Mouse (Mus musculus) frontal cortex, adult (tissue): ENCODE results near the gene Lcmt1.

Source experiments
- ATAC-seq: cut with Nextera tagmentation; 2 replicates; pipeline ENCODE4 v1.9.2; 2017; ENCODE audit warnings: mild to moderate bottlenecking, moderate library complexity, mixed read lengths; ENCODE audit not compliant: low TSS enrichment

The Lcmt1 gene

GRCm38 (mm10) chr7:123369759-123370481 is at the start of gene Lcmt1, which contains the start of gene Arhgap17:
Gene Lcmt1, plus strand, starts transcription at chr7:123369784.
Gene Arhgap17, minus strand, starts transcription at chr7:123369915.
- peak; percentile 85 for ATAC-seq

GRCm38 (mm10) chr7:123322452-123323121 is 47.0 kb upstream of the Lcmt1 start:
- peak; percentile 18; the same call in 1 of the 2 replicates for ATAC-seq

- no peak for ATAC-seq
Measured at GRCm38 (mm10) chr7:123323388-123323787, 46.2 kb upstream of the Lcmt1 start.

DNA sequence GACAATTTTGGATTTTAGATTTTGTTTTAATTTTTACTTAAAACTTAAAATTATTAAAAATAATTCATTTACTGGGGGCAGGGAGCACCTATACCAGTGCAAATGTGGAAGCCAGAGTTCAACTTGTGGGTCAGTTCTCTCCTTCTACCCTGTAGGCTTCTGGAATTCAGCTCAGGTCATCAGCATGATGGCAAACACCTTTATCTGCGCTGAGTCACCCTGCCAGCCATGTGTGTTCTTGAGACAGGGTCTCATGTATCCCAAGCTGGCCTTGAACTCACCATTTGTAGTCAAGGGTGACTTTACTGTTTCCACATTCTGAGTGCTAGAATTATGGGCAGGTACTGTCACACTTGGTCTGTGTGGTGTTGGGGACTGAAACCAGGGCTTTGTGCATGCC is 45.5 kb upstream of the Lcmt1 start:
- no peak for ATAC-seq

DNA sequence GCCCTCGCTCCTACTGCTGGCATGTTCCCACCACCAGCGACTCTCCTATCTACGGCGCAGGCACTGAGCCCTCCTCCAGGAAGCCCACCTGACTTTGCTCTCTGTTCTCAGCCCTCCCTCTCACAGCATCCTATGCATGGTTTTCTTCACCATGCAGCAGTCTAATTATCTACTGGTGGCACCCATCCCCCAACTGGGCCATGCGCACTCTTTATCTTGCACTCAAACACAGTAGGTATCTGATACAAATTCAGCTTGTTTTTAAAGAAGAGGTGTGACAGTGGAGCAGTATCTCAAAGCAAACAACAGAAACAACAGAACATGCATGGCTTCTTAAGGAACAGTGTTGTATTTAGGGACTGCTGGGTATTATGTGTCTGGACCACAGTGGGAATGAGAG is 43.5 kb upstream of the Lcmt1 start:
- no peak for ATAC-seq

DNA sequence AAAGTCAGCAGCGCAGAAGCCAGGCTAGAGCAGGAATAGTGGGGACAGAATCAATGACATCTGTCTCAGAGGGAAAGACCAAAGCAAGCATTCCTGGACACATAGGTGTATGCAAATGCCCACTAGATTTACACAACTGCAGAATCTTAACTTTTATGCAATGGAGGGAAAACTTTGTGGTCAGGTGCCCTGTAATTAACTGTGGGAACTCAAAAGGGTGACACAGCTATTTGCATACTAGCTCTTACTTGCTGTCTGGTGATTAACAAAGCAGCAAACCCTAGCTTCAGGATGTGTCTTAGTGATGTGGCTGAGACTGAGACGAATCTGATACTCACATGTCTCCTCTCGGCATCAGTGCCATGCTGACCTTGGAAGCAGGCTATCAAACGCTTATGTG is 42.7 kb upstream of the Lcmt1 start:
- no peak for ATAC-seq

GRCm38 (mm10) chr7:123327909-123328308 is 41.7 kb upstream of the Lcmt1 start:
- ATAC-seq, result peak; percentile 65; the same call in 1 of the 2 replicates

DNA sequence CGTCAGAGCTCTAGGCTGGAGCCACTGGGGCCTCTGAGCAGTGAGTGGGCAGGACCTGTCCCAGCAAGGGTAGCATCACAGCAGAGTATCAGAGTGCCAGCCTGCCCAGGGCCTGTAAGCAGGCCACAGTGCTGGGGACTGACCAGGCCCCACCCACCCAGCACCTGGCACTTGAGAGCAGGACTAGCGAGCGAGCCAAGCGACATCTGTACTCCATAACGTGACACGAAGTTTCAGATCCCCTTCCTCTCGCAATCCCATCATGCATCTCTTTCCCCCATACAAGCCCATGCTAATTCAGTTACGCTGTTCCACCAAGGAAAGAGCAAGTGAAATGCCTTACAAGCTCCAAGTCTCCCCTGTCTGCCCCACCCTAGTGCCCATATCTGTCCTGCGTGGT is 39.1 kb upstream of the Lcmt1 start:
- ATAC-seq, result no peak

GRCm38 (mm10) chr7:123336322-123336721 is 33.3 kb upstream of the Lcmt1 start:
- ATAC-seq, result no peak

DNA sequence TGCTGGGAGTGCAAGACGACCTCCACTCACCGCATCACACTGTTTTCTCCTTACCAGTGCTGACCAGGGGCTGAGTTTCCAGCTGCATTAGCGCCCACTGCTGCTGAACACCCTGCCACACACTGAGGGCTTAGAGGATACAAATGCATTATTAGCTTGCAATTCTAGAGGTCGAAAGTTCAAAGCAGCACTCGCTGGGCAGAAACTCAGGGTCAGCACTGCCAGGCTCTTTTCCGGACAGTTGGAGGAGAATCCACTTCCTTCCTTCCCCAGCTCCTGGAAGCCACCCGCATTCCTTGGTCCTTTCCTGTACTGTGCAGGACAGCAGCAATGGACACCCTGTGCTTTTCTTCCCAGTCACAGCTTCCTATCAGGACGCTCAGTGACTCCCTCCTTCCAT is 31.2 kb upstream of the Lcmt1 start:
- no peak for ATAC-seq

DNA sequence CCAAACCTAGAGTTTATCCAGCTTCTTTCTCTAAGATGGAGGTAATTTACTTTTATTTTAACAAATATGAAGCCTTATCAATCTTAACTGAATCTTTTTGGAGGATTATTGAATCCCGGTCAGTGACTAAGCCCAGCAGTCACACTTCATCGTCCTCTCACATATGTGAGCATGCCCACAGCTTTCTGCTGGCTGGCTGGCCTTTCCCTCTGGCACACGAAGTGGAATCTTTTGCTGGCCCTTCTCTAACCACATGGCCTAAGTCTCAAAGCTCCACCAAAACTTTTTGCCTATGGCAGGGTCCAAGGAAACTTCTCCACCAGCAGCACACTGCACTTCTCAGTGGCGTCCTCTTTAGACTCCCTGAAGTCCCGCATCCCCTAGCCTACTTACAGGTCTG is 27.7 kb upstream of the Lcmt1 start:
- no peak for ATAC-seq

GRCm38 (mm10) chr7:123344079-123344780 is 25.4 kb upstream of the Lcmt1 start:
- ATAC-seq, result no peak

DNA sequence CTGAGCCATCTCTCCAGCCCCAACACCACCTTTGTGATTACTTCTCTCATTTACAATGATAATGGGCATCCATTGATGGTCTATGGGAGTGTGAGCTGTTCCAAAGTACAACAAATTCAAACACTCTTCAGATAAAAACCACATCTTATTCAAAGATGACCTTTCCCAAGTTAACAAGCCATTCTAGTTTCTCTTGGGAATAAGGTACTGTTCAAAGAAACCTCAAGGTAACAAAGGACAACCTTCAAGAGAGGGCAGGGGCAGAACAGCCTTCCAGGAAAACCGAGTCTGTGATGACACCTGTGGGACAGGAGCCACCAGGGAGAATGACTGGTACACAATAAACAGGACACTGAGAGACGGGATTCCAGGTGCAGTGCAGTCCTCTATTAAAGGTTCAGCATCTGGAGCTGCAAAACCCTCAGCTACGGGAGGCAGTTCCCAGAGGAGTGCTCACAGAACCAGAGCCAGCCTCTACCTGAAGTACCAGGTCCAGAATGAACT is 24.5 kb upstream of the Lcmt1 start:
- ATAC-seq, result no peak

DNA sequence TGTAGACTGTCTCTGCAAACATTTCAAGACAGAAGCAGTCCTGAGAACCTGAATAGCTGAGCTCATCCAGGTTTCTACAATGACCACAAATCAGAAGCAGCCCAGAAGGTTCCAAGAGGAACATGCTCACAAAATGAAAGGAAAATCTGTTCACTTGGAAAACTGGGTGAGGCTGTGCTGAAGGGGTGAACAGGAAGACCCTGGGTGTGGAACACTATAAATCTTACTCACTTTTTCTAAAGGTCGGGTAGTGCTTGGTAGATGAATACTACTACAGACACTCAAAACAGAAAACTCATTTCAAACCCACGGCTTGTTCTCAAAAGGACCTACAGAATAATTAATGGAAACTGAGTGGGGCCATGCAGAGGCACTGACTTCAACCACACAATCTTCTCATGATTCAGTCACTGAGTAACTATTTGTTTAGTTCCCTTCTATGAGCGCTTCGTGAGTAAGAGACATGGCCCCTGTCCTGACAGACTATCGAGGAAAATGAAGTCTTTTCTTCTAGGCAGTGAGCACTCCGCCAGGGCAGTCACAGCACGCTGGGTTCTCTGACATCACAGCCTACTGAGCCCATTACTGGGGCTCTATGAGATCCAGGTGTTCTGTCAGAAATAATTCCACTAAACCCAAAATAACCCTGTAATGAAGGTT is 22.8 kb upstream of the Lcmt1 start:
- no peak for ATAC-seq

- no peak for ATAC-seq
Measured at GRCm38 (mm10) chr7:123349813-123350212, 19.8 kb upstream of the Lcmt1 start.

- ATAC-seq, result no peak
Measured at GRCm38 (mm10) chr7:123350243-123350642, 19.3 kb upstream of the Lcmt1 start.

GRCm38 (mm10) chr7:123353081-123353480 is 16.5 kb upstream of the Lcmt1 start:
- no peak for ATAC-seq

GRCm38 (mm10) chr7:123353879-123354278 is 15.7 kb upstream of the Lcmt1 start:
- ATAC-seq, result no peak

- no peak for ATAC-seq
Measured at GRCm38 (mm10) chr7:123354392-123354791, 15.2 kb upstream of the Lcmt1 start.

DNA sequence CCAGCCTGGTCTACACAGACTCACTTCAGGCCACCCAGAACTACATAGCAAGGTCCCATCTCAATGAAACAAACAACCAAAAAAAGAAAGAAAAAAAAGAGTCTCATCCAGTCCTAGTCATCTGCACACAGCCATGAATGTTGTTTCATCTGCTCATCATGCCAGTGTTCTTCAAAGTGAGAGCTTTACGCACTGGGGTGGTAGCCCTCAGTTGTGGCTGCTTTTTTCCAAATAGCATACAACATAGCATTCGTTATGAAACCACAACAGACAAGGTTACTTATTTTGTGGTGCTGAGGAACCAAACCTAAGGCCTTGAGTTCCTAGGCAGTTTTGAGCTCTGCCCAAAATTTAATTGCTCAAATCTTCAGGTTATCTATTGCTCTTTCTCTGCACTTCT is 14.7 kb upstream of the Lcmt1 start:
- ATAC-seq, result no peak

DNA sequence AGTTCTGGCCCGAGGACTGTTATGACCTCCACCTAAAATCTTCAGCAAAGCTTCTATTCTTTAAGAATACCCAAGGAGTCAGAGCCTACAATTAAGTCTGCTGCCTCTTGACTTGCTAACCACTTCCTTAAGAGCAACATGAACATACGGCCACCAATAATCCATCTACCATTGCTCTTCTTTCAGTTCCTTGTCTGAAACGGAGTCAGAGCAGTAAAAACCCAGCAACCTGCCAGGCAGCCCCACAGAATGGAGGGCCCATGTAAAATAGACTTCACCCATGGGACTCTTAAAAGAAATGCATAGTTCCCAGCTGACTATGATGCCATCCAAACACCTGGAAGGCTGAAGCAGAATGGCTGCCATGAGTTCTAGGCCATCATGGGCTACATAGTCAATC is 13.4 kb upstream of the Lcmt1 start:
- ATAC-seq, result no peak

GRCm38 (mm10) chr7:123359101-123359500 is 10.5 kb upstream of the Lcmt1 start:
- ATAC-seq, result no peak
